Mouse (Mus musculus): ENCODE results near the gene Smpd1.

DNA sequence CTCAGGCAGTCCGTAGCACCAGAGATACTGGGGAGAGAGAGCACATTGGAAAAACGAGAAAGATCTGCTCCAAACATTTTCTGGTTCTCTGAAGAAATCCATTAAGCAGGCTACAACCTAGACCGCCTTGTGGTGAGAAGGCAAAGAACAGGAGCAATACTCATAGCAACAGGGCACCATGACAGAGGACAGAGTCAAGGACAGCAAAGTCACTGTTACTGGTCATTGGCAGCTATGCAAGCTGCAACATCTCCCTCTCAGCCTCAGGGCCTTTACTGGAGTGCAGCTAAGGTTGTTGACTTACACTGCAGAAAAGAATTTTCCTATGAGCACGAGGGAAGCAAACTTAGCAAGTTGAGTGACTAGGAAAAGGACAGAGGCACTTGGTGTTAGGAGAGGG is 46.9 kb upstream of the Smpd1 start:
- TF ChIP-seq CTCF (IDR thresholded peaks at IDR 0.05; ENCODE audit: low read depth, low read length): no peak
- TF ChIP-seq POLR2A (IDR thresholded peaks at IDR 0.05; ENCODE audit: borderline replicate concordance, low read depth, low read length): no peak
